Mouse (Mus musculus): ENCODE data around the gene Myo1f.

Gene Myo1f

GRCm38 (mm10) chr17:33649781-33650475, 94.4 kb downstream of the Myo1f start:
- DNase-seq (ENCODE audit: low spot score), result no peak

Measured in ovary, postnatal 10 days (tissue).